Mouse (Mus musculus): ENCODE data around the gene Frat1.

The Frat1 gene

DNA sequence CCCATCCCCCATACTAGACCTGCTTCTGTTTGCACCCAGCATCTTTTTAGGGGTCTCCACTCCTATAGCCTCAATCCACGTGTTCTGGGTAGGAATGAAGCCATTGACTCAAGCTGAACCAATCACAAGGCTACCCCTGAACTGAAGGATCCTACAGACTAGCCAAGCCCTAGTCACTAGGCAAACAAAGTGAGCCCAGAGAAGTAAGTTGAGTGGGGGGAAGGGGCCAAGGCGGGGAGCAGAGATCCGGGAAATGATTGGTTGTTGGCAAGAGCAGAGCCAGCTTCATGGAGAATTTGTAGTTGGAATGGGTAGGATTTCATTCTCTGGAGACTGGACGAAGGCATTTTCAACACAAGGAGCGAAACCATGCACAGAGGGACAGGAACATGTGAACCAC lies 12.9 kb upstream of the Frat1 start:
- no peak for DNase-seq (ENCODE audit: low spot score)

DNA sequence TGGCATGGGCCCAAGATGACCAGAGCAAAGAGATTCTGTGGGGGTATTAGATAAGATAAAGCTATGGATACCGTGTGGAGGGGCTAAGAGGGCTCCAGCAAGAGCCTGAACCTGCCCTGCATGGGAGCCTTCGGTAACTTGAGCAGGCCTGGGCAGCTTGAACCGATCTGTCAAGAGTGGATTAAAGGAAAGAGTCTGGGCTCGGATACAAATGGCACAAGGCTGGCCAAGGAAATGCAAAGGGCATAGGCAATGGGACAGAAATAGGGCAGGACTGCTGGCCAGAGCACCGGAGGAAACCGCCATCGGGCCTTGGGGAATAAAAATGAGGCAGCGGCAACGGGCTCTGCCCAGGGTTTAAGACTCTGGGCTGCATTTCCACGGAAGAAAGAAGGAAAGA lies 12.4 kb upstream of the Frat1 start:
- DNase-seq (ENCODE audit: low spot score): no peak

DNA sequence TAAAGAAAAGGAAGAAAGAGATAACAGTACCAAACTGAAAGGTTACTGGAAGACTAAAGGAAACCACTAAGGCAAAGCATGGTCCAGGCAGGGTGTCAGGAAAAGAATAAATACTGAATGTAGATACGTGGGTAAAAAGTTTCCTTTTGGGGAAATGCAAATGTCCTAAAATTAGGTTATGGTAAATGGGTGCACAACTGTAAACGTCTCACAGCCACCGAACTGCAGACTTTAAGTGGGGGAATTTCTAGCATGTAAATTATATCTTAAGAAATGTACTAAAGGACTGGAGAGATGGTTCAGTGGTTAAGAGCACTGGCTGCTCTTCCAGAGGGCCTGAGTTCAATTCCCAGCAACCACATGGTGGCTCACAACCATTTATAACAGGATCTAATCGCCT lies 11.0 kb upstream of the Frat1 start:
- DNase-seq (ENCODE audit: low spot score): no peak

DNA sequence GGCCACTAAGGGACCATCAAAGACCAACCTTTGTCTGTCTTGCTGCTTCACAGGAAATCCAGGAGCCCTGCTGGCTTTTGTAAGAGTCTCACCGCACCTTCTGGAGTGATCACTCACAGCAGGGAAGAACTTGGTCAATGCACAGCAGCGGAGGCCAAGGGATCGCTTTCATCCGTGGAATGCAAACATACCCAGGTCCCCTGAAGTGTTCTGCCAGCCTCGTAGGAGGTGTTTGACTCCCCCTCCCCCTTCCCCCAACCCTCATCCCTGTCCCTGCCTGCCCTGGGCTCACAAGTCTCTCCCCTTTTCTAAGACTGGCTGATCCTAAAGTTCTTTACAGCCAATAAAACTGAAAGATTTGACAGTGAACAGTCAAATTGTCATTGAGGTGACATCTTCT lies 8.3 kb upstream of the Frat1 start:
- no peak for DNase-seq (ENCODE audit: low spot score)

DNA sequence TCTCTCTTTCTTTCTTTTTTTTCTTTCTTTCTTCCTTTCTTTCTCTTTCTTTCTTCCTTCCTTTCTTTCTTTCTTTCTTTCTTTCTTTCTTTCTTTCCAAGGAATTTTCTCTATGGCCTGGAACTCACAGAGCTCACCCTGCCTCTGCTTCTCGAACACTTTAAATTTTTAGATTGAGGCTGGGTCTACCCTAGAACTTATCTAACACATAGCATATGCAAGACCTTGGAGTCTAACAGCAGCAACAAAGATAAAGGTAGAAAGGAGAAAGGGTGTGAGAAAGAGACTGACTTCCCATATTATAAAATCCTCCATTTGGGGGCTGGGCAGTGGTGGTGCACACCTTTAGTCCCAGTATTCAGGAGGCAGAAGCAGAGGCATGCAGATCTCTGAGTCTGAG lies 7.2 kb upstream of the Frat1 start:
- no peak for DNase-seq (ENCODE audit: low spot score)

DNA sequence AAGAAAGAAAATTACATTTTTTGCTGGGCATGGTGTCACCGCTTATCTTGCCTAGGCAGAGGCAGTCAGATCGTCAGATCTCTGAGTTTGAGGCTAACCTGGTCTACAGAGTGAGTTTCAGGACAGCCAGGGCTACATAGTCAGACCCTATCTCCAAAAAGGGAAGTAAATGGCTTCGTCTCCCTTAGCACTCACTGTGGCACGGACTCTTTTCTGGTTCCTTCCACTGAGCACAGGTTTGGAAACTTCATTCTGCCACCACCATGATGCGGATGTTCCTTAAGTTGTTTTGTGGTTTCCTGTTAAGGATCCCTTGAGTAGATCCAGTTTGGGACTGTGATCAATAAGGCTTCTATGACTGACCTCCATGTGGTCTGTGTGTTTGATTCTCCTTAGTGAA lies 4.8 kb upstream of the Frat1 start:
- no peak for DNase-seq (ENCODE audit: low spot score)

DNA sequence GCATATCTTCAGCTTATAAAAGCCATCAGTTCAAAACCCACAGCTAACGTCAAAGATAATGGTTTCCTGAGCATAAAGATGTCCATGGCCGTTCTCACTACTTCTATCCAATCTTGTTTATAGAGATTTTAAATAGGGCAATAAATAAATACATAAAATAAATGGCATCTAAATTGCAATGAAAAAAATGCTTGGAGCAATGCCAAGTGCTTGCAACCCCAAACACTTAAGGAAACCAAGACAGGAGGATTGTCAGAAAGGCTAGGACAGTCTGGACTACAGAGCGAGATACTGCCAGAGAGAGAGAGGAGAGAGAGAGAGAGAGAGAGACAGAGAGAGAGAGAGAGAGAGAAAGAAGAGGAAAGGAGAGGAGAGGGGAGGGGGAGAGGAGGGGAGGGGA lies 3.2 kb upstream of the Frat1 start:
- DNase-seq (ENCODE audit: low spot score): no peak

DNA sequence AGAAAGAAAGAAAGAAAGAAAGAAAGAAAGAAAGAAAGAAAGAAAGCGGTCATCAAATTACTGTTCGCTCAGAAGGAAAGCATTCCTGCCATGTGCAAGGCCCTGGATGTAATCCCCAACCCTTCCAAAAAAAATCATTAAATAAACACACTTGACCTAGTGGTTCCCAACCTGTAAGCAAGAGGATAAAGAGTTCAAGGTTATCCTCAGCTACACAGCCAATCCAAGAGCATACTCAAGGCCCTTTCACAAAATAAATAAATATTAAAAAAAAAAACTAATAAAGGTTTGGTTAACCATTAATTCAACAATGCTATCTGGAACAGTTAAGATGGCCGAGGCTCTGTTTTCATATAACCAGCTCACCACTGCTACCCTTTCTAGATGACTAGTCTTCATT lies 829 bp upstream of the Frat1 start:
- no peak for DNase-seq (ENCODE audit: low spot score)

DNA sequence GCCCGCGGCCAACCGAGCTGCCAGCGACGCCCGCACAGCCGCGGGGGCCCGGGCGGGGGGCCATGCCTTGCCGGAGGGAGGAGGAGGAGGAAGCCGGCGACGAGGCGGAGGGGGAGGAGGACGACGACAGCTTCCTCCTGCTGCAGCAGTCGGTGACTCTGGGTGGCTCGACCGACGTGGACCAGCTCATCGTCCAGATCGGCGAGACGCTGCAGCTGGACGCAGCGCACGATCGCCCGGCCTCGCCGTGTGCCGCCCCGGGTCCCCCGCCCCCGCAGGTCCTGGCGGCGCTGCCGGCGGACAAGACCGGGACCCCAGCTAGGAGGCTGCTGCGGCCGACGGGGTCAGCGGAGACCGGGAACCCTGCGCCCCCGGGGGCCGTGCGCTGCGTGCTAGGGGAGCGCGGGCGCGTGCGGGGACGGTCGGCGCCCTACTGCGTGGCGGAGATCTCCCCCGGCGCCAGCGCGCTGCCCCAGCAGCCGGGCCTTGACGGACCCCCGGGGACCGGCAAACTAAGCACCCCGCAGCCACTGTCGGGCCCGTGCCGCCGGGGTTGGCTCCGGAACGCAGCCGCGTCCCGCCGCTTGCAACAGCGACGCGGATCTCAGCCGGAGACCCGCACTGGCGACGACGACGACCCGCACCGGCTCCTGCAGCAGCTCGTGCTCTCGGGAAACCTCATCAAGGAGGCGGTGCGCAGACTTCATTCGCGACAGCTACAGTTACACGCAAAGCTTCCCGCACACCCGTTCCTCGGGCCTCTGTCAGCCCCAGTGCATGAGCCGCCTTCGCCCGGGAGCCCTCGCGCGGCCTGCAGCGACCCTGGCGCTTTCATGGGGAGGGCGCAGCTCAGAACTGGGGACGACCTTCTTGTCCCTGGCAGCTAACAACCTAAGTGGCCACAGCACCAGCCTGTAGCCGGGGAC lies 599 bp downstream of the Frat1 start:
- peak; percentile 48 for DNase-seq (ENCODE audit: low spot score)

DNA sequence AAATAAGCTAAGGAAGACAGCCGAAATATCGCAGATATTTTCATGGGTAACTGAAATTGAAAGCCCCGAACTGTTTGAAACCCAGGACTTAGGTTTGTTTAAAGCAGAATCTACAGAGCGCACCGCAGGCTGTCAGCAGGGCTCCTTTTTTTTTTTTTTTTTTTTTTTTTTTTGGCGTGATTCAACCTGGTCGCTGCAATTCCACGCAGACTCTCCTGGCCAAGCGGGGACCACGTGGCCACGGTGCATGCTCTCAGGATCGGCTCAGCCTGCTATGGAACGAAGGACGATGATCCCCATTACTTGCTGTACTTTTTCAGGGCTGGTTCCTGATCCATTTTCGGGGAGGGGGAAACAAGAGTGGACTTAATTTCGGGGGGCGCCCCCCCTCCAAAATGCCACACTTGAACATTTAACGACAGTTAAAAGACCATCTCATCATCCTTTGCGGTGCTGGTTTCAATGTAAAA lies 1.4 kb downstream of the Frat1 start:
- DNase-seq (ENCODE audit: low spot score): no peak

DNA sequence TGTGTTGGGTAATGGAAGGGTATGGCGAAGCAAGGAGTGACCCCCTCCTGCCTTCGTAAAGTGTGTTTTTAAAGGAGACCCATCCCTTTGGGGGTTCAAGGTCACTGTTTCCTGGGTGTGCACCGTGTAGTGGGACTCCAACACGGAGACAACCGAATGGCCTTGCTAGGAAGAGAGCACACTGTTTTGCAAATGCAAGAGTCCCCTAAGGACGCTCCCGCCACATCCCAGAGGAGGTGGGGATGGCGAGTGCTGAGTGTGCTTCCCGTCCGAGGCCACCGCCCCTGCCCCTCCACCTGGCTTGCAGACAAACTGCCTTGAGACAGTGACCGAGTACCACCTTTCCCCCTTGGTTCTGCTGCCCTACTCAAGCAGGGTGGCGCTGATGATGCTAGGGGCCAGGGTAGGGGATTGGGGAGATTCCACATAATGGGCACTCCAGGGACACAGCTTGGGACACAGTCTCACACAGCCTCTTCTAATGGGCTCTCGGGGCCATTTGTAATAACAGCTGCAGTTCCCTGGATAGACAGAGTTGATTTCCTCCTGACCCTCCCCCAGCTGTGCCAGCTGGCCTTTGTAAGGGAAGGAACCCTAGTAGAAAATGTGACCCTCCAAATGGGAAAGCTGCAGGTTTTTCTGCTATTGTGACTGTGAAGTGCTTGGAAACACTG lies 2.1 kb downstream of the Frat1 start:
- no peak for DNase-seq (ENCODE audit: low spot score)

DNA sequence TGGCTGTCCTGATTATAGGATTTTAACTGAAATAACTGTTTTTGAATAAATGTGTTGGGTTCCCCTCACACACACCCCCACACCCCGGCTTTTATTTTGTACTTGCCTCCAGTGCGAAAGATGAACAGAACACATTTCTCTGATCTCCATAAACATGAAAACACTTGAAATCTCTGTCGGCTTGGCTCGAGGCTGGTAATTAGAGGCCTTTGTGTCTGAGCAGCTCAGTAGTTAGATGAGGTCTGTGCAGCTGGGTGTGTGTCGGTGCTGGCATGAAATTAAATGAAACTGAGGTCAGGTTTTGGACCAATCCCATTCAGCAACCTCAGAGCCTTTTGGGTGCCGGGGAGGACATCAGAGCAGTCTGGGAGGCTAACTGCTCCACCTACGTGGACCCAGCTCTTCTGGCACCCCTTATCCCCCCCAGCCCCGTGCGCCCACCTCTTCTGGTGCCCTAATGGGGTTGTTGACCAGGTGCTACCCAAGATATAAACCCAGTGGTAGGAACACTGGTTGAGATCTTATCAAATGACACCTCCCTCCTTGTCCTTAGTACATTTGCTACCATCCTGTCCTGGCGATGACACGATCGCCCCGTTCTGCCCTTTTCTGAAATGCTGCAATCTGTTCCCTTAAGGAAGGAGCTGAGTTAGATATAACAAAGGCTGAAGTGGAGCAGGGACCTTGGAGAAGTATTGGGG lies 2.9 kb downstream of the Frat1 start:
- DNase-seq (ENCODE audit: low spot score): no peak

DNA sequence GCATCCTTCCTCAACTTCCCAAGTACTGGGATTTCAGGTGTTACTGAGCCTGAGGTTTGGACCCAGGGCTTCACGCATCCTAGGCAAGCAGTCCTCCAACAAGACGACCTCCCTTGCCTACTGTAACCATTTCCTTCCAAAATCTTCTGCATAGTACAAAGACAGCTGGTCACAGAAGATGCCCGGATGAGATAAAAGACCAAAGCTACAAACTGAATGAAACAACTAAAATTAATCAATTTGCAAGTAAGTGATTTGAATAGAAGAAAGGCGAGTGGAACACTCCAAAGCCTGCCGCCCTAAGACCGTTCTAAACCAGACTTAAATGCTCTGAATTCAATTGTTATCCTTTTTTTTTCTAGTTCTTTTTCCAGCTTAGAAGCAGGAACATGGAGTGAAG lies 5.6 kb downstream of the Frat1 start:
- no peak for DNase-seq (ENCODE audit: low spot score)

DNA sequence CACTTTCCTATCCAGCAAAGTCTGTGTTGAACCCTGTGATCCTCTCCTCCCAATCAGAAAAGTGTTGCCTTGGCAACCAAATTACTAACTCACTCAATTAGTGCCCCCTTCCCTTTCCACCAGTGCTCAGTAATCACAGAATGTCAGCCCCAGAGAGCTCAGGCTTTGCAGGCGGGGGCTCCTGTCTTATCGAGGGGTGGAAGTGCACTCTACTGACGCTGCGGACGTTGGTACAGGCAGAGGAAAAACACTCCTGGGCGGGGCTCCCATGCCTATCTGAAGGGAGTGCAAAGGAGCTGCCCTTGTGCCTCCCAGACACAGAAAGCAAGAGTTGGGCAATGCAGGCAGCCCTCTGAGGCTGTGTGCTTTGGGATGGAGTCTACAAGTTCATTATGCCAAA lies 6.0 kb downstream of the Frat1 start:
- DNase-seq (ENCODE audit: low spot score): no peak

DNA sequence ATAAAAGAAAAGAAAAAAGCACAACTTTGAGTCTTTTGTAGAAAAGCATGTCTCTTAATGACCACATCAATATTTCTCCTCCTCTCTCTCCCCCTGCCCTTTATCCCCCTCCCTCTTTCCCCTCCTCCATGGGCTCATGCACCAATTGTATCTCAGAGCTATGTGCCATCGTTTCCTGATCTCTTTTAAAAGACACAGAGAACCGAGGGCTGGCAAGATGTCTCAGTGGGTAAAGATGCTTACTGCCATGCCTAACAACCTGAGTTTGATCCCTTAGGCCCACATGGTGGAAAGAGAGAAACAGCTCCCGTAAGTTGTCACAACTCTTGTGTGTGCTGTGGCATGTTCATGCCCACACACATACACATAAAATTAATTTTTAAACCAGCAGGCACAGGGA lies 6.9 kb downstream of the Frat1 start:
- DNase-seq (ENCODE audit: low spot score): no peak

DNA sequence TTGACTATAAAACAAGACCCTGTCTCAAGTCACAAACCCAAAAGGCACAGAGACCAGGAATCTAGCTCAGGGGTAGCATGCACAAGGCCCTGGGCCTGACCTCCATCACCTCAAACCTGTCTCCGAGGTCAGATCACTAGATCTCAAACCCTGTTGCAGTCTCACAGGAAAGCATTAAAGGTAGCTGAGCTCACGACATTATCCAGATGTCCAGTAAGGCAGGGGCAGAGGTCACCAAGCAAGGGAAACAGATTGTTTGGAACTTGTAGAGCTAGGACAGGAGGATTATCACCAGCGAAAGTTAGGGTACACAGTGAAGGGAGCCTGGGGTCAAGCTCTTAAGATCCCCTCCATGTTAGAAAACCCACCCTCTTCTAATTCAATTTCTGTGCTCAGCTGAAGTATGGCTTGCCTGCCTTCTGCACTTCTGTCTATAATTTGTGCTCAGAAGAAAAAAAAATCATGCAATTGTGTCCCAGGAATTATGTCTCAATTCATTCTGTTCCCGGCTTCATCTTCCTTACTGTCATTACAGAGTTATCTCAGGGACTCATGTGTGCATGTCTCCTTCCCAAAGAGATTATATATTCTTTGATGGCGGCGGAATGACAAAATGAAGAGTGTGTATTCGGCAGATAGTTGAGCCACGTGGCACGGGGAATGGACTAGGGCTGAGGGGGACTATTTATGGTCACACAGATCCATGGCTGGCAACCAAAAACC lies 7.6 kb downstream of the Frat1 start:
- DNase-seq (ENCODE audit: low spot score): no peak

DNA sequence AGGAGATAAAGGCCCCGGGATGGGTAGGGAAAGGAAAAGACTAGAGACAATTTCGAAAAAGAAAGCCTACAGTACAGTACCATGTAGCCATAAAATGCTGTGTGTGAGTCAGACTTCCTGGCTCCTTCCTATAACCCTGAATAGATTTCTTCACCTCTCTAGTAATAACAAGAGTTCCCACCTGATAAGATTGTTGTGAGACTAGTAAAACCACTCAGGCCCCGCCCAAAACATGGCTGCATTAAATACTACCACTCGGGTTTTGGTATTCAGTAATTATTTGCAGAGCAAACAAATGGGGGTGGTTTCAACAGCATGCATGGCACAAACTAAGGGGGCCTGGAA lies 8.1 kb downstream of the Frat1 start:
- DNase-seq (ENCODE audit: low spot score): peak; percentile 33

DNA sequence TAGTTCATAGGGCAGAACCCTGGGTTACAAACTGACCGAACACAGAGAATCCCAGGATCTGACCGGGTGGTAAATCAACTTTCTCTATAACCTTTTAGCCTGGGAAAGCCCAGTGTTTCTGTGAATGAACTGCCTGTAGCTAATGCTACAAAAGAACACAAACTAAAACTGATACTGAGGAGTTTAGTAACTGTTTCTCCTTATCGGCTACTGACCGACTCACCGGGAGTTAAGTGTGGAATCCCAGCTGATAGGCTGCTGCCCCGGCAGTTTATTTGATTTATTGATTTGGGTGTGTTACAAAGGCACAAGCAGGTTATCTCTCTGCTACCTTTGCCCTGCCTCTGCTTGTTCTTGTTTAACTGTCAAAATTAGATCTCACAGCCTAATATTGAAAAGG lies 9.0 kb downstream of the Frat1 start:
- DNase-seq (ENCODE audit: low spot score): no peak

DNA sequence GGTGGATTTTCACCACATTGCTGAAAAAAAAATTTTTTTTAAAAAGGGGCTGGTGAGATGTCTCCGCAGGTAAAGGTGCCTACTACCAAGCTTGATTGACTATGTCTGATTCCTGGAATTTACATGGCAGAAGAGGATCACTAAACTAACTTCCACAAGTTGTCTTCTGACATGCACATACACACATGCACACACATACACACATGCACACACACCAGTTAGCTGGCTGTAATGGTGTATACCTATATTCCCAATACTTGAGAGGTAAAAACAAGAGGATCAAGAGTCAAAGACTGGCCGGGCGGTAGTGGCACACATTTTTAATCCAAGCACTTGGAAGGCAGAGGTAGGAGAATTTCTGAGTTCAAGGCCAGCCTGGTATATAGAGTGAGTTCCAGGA lies 9.9 kb downstream of the Frat1 start:
- no peak for DNase-seq (ENCODE audit: low spot score)

DNA sequence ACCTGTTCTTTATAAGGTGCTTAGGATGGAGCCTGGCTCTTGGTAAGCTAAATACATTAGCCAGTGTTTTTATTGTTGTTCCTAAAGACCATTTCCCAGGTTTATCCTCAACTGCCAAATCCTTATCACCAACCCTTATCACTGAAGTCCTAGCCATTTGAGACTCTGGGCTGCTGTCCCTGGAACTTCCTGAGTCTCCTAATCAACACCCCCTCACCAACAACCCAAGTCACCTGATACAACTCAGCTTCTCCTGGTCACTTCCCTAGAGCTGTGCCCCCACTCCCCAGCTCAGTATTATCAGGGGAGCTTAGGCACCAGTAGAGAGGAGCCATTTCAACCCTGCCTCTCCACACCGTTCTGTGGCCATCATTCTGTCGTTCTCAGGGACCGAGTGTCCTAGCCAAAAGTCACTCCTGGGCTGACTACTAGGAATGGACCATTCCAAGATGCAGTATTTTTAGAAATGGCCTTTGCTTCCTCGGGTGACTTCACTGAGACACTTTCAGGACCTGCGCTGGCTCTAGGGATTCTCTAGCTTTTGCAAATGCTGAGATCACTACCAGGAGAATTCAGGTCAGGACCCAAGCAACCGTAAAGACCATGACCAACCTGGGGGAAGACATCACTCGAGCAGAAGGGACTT lies 11.5 kb downstream of the Frat1 start:
- no peak for DNase-seq (ENCODE audit: low spot score)

DNA sequence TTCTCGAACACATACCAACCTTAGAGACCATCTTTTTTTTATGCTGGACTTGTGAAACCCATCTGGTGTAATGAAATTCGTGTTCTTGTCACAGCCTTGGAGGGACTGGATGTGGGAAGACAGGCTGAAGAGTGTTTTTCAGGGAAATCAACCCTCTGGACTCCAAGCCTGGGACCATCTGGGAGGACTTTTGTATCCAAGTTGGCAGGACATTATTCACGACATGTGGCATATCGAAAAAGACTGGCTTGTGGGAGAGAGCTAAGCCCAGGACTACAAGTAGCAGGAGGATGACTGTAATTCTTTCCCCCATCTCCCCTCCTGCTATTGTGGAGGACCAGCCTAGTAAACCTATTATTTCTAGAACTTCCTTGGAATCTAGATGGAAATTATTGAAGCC lies 12.4 kb downstream of the Frat1 start:
- DNase-seq (ENCODE audit: low spot score): no peak

DNA sequence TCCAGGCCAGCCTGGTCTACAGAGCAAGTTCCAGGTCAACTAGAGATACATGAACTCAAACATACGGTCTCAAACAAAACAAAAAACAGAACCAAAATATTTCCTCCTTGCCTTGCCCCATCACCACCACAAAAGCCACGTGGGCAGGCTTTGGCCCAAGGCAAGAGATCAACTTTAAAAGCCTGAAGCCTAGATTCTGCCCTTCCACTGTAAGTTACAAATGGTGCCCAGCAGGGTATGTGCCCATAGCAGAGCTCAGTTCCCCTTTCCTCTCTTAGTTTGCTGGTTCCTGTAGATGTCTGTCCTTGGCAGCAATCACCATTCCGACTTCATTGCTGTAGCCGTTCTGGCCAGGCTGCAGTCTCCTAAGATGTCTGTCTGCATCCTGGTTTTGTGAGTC lies 12.9 kb downstream of the Frat1 start:
- DNase-seq (ENCODE audit: low spot score): no peak
